Mouse (Mus musculus) midbrain, embryonic 10.5 days (tissue): Measurements from ENCODE around the gene Sdha. TPM values are rescaled to one million over a fixed set of nuclear protein-coding genes. Genes with fewer than 3 reads are reported as not detected.

Experiments used
- DNase-seq: peaks from one replicate; pipeline ENCODE4 v3.0.0-alpha.2; 2017; ENCODE audit warnings: low spot score
- H3K27ac ChIP-seq: fragments of 300-500 bp; sonication (generic); replicated peaks from 2 replicates; pipeline ENCODE4 v1.5.1; 2016; ENCODE audit warnings: mild to moderate bottlenecking
- H3K27me3 ChIP-seq: fragments of 300-500 bp; sonication (generic); 2 replicates; pipeline ENCODE4 v1.6.1; 2016; ENCODE audit warnings: low read depth, mild to moderate bottlenecking; ENCODE audit not compliant: poor library complexity, severe bottlenecking
- H3K36me3 ChIP-seq: fragments of 300-500 bp; sonication (generic); 2 replicates; pipeline ENCODE4 v1.6.1; 2016; ENCODE audit warnings: mild to moderate bottlenecking, moderate library complexity
- H3K4me1 ChIP-seq: fragments of 300-500 bp; sonication (generic); 2 replicates; pipeline ENCODE4 v1.6.1; 2016
- H3K4me3 ChIP-seq: fragments of 300-500 bp; sonication (generic); 2 replicates; pipeline ENCODE4 v1.5.1; 2016; ENCODE audit warnings: mild to moderate bottlenecking, moderate library complexity
- H3K9me3 ChIP-seq: fragments of 300-500 bp; sonication (generic); replicated peaks from 2 replicates; pipeline ENCODE4 v1.6.1; 2016; ENCODE audit warnings: mild to moderate bottlenecking
- WGBS: fragments of 180-500 bp; shearing (Covaris S2); methylation state at CpG from one replicate; pipeline ENCODE4 v1.1.7; 2016; 5-methylcytosine and 5-hydroxymethylcytosine counted together
- polyA plus RNA-seq: library from polyadenylated mRNA; unstranded; fragments of >200 nt; fragmentation: Nextera tagmentation; extraction: Ambion mirVana; gene quantifications from 2 replicates; pipeline ENCODE4 v1.2.1, GENCODE M21; 2016

Gene Sdha
- polyA plus RNA-seq, 1 experiment from 2014 or later = 284 TPM

- WGBS = 2% methylated on average over 15 of the region's 15 CpGs
- H3K9me3 ChIP-seq = no peaks in the 10 kb centered on the region
- H3K27me3 ChIP-seq = no peaks in the 10 kb centered on the region
- peaks cover 29% of the 10 kb centered on the region for H3K36me3 ChIP-seq
- no peak for DNase-seq
- H3K27ac ChIP-seq = peak overlapping the region; percentile 97
- H3K4me1 ChIP-seq = peaks cover 21% of the 10 kb centered on the region
- H3K4me3 ChIP-seq = peak overlapping the region; percentile 82
Measured at GRCm38 (mm10) chr13:74350435-74350906, 391 bp upstream of the Sdha start.

DNA sequence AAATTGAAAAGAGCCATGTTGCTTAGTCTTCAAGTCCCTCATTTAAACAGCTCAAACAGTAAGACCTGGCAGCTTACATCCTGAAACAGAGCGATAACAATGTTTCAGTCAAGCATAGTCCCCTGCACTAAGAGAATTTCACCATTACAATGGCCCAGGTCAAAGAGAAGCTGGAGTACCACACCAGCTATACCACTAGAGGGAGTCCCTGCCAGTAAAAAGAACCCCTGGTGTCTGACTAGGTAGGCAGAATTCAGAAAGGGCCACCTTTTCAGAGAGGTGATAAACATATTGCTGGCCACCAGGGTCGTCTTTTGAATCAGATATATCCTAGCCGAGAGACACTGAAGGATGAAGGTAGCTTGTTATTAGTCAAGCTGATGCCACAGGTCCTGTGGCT, 9.0 kb downstream of the Sdha start:
- no peaks in the 10 kb centered on the region for H3K9me3 ChIP-seq
- no peaks in the 10 kb centered on the region for H3K4me1 ChIP-seq
- no peaks in the 10 kb centered on the region for H3K27me3 ChIP-seq
- H3K36me3 ChIP-seq = peaks cover 85% of the 10 kb centered on the region
- H3K4me3 ChIP-seq = no peak overlapping the region
- no peak overlapping the region for H3K27ac ChIP-seq
- DNase-seq = peak; percentile 26
- 62% methylated on average over 3 of the region's 3 CpGs for WGBS

GRCm38 (mm10) chr13:74329321-74329720, 20.8 kb downstream of the Sdha start:
- H3K36me3 ChIP-seq = peaks cover 91% of the 10 kb centered on the region
- H3K27ac ChIP-seq = no peak overlapping the region
- DNase-seq = no peak
- H3K27me3 ChIP-seq = no peaks in the 10 kb centered on the region
- H3K9me3 ChIP-seq = no peaks in the 10 kb centered on the region
- H3K4me3 ChIP-seq = no peak overlapping the region
- no peaks in the 10 kb centered on the region for H3K4me1 ChIP-seq

DNA sequence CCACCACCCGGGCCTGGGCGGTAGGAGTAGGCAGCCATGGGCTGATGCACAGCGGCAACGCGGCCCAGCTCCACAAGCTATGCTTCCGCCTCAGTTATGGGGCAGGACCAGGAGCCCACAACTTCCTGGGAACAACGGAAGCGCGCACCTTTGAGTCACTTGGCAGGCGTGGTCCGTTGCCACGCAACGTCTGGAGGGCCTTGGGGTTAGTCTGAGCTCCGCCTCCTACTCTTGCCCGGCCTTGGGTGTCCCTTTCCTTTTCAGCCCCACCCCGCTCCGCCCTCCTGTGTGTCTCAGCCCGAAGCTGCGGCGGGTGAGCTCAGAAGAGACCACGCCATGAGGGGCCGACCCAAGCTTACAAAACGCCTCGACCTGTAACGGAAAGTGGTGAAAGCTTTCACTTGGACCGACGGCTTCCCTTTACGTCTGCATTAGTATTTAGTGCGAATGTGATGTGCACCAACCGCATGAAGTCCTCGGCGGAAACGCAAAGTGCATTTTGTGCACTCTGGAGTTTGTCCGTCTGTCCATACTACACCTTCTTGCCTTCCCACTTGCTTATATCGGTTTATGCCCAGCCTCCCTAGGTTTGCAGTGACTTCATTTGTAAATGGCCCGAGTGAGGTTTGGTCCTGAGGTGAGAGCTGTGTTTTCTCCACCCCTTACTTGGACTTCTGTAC, 32.8 kb downstream of the Sdha start, which contains the start of gene Pdcd6:
Pdcd6 (minus strand) TSS at position 411 of the 680 bp plus-strand sequence.
- WGBS = under 1% methylated on average over 36 of the region's 36 CpGs

GRCm38 (mm10) chr13:74316789-74317169, 33.3 kb downstream of the Sdha start:
- Histone ChIP-seq H3K9me3 (no peaks in the 10 kb centered on the region), H3K4me1 (peaks cover 20% of the 10 kb centered on the region), H3K27ac (peak overlapping the region; percentile 83), H3K4me3 (peak overlapping the region; percentile 76), H3K36me3 (peaks cover 27% of the 10 kb centered on the region), H3K27me3 (no peaks in the 10 kb centered on the region)
- WGBS = 7% methylated on average over 15 of the region's 15 CpGs
- DNase-seq = no peak

More for the DNA sequence above, 32.8 kb downstream of the Sdha start, which contains the start of gene Pdcd6:
- H3K4me1 ChIP-seq = peaks cover 20% of the 10 kb centered on the region
- peak within 1 kb of the TSS; percentile 76 for H3K4me3 ChIP-seq
- no peaks in the 10 kb centered on the region for H3K27me3 ChIP-seq
- peaks cover 32% of the 10 kb centered on the region for H3K36me3 ChIP-seq
- H3K9me3 ChIP-seq = no peaks in the 10 kb centered on the region
- DNase-seq = peak; percentile 92
- peak within 1 kb of the TSS; percentile 83 for H3K27ac ChIP-seq

DNA sequence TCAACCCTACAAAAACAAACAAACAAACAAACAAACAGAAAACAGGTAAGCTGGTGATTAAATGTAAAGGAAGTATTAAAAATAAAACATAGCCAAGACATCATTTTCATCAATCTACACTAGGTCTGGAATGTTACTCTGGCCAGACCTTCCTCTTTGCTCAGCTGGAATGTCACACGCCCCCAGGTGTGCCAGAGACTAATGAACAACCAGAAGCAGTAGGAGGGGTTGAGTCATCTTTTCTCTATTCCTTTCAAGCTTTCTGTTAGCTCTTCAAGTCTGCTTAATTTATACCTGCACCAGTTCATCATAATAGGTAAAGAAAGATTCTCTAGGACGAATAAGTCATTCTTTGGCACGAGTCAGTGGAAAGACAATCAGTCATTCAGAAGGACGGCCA, 33.7 kb downstream of the Sdha start:
- Histone ChIP-seq H3K4me1 (peaks cover 20% of the 10 kb centered on the region), H3K27ac (peak overlapping the region; percentile 83), H3K4me3 (peak overlapping the region; percentile 76), H3K36me3 (peaks cover 27% of the 10 kb centered on the region), H3K9me3 (no peaks in the 10 kb centered on the region), H3K27me3 (no peaks in the 10 kb centered on the region)
- no peak for DNase-seq
- WGBS = 29% methylated on average over 4 of the region's 4 CpGs

DNA sequence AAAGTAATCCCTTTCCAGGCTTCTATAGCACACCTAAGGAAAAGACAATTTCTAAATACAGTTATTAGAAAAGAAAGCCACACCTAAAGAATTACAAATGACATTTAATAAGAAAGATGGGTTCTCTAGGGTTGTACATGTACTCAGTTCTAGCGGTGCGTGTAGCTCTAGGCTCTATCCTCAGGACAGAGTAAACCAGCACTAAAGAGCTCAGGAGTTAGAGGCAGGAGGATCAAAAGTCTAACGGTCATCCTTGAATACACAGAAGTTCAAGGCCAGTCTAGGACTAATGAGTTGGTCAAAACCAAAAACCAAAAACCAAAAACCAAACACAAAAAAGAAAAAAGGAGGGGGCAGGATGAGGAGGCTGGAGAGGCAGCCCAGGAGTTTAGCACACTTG, 35.5 kb downstream of the Sdha start:
- Histone ChIP-seq H3K36me3 (peaks cover 31% of the 10 kb centered on the region), H3K4me3 (no peak overlapping the region), H3K27ac (no peak overlapping the region), H3K9me3 (no peaks in the 10 kb centered on the region), H3K27me3 (no peaks in the 10 kb centered on the region), H3K4me1 (peaks cover 20% of the 10 kb centered on the region)
- 93% methylated on average over 3 of the region's 3 CpGs for whole genome bisulfite sequencing
- no peak for DNase-seq

DNA sequence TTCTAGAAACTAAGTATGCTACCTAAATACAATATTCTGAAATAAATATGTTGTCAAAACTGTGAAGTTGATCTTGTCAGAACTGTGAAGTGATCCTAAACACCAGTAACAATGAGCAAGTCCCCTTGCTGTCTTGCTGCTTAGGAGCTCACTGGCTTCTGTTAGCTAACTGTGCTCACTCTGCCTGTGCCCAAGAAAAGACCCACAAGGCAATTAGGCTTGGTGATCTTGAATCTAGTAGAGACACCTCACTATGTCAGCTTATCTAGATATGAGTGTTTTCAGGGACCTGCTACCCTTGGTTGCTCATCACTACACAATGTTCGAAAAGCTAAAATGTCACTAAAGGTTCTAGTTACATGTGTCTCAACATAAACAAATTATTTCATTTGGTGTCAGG, 44.3 kb downstream of the Sdha start:
- Histone ChIP-seq H3K4me1 (no peaks in the 10 kb centered on the region), H3K36me3 (peaks cover 91% of the 10 kb centered on the region), H3K27ac (no peak overlapping the region), H3K9me3 (no peaks in the 10 kb centered on the region), H3K4me3 (no peak overlapping the region), H3K27me3 (no peaks in the 10 kb centered on the region)
- 93% methylated on average over 1 of the region's 1 CpGs for WGBS
- no peak for DNase-seq

DNA sequence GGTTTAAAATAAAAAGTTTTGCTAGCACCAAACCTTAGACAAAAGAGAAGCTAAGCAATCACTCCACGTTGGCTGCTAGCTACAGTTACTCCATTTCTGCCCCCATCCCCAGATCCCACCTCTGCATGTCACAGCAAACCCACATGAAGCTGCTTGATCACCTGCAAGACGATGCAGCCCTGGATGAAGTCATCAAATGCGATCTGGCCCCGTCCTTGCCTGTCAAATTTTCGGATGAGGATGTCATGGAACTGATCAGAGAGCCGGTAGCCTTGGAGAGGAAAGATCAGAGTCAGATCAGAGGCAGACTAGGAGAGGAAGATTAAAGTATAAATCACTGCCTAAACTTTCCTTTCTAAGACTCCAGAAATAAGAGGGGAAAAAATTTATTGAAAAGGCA, 44.7 kb downstream of the Sdha start:
- H3K36me3 ChIP-seq = peaks cover 87% of the 10 kb centered on the region
- DNase-seq = no peak
- no peak overlapping the region for H3K27ac ChIP-seq
- no peaks in the 10 kb centered on the region for H3K27me3 ChIP-seq
- no peaks in the 10 kb centered on the region for H3K4me1 ChIP-seq
- no peak overlapping the region for H3K4me3 ChIP-seq
- no peaks in the 10 kb centered on the region for H3K9me3 ChIP-seq
- WGBS = 95% methylated on average over 6 of the region's 6 CpGs

DNA sequence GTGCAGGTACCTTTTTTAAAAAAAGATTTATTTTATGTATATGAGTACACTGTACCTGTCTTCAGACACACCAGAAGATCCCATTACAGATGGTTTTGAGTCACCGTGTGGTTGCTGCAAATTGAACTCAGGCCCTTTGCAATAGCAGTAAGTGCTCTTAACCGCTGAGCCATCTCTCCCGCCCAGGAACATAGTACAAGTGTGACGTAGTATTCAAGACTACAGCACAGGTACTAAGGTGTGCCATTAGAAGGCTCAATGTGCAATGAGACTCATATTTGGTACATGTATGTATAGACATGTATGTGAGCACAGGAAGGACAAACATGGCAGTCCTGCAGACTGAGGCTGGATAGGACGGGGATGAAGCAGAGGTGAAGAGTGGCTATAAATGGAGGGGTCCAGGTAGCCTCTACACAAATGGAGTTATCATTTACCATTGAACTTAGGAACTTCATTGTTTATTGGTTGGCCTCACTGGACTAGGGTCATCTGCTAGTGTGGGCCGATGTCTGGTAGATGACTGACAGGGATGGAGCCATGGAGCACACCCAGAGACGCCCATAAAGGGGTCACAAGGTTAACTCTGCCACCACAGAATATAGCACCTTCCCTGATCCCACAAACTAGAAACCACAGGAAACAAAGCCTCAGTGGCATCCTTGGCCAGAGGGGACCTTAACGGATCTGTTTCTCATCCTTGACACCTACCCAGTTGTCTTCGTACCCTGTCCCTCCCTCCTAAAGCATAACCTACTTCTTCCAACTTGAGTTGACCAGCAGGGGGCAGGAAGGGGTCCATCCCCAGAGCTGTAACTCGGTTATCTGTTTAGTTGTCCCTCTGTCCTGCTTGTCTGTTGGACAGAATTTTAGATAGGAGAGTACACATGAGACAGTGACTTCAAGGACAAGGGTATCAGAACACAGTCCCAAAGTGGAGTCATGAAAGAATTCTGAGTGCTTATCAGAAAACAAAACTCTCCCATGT, 47.7 kb downstream of the Sdha start:
- no peaks in the 10 kb centered on the region for H3K27me3 ChIP-seq
- no peak overlapping the region for H3K4me3 ChIP-seq
- H3K27ac ChIP-seq = no peak overlapping the region
- no peaks in the 10 kb centered on the region for H3K4me1 ChIP-seq
- WGBS = 86% methylated on average over 10 of the region's 10 CpGs
- peaks cover 57% of the 10 kb centered on the region for H3K36me3 ChIP-seq
- H3K9me3 ChIP-seq = no peaks in the 10 kb centered on the region
- no peak for DNase-seq

- Histone ChIP-seq H3K27me3 (no peaks in the 10 kb centered on the region), H3K4me3 (no peak overlapping the region), H3K9me3 (no peaks in the 10 kb centered on the region), H3K36me3 (peaks cover 50% of the 10 kb centered on the region), H3K4me1 (no peaks in the 10 kb centered on the region), H3K27ac (no peak overlapping the region)
- 81% methylated on average over 6 of the region's 6 CpGs for WGBS
- DNase-seq = no peak
Measured at GRCm38 (mm10) chr13:74301607-74301984, 48.5 kb downstream of the Sdha start.

DNA sequence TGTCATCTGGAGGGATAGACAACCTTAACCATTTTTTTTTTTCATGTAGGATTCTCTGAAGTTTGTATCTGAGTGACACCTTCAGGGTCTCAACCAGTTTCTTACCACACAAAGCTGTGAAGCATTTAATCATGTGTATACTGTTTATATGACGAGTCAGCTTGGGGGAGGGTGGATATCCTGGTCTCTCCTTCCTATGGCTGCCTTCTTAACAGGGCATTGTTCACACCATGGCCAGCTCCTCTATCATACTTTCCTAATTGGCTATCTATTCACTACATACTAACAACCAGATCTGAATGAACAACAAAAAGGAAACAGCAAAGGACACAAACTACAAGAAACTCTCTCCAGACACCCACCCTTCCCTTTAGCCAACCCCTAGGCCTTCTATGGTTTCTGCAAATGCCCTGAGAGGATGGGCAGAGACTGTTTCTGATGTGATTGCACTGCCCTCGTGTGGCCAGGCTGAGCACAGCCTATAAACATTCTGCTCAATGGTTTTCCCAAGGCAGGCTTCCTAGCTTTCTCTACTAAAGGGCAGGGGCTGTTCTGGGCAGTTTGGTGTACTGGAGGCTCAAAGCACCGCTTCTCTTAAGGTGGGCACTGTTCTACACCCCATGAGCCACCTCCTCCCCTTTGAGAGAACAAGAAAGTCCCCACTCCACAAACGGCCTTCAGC, 49.0 kb downstream of the Sdha start:
- Histone ChIP-seq H3K4me3 (no peak overlapping the region), H3K36me3 (peaks cover 45% of the 10 kb centered on the region), H3K9me3 (no peaks in the 10 kb centered on the region), H3K27me3 (no peaks in the 10 kb centered on the region), H3K4me1 (no peaks in the 10 kb centered on the region), H3K27ac (no peak overlapping the region)
- DNase-seq = peak; percentile 63
- WGBS = 47% methylated on average over 4 of the region's 4 CpGs
